Mouse (Mus musculus) Patski (cell line): ENCODE measurements around the gene Mad2l2. TPM values are rescaled to one million over a fixed set of nuclear protein-coding genes. Genes with fewer than 3 reads are reported as not detected.

Source experiments
- ATAC-seq: fragments of 100-300 bp; one replicate; pipeline ENCODE4 v1.8.0; 2021
- CTCF ChIA-PET: fragments of 350-600 bp; sonication (Branson Sonifier 250); formaldehyde crosslinking; loops from one replicate; lab custom pipeline; 2022; ENCODE audit warnings: inconsistent platforms; lab: Charles Lee
- POLR2A ChIA-PET: fragments of 350-600 bp; sonication (Branson Sonifier 250); formaldehyde crosslinking; loops from one replicate; lab custom pipeline; 2022; ENCODE audit warnings: antibody characterized with exemption, inconsistent platforms; lab: Charles Lee
- DNase-seq: peaks from one replicate; pipeline ENCODE4 v3.0.0-alpha.2; 2011; ENCODE audit warnings: low read depth, low spot score
- H3K27me3 ChIP-seq: fragments of 371-371 bp; one replicate; pipeline ENCODE4 v1.5.1; 2021
- CTCF ChIP-seq: fragments of 100-300 bp; IDR thresholded peaks from one replicate; pipeline ENCODE4 v1.5.1; 2021
- in situ Hi-C: fragments of 300-500 bp; cut with MboI; formaldehyde crosslinking; loops from 3 replicates; pipeline ENCODE4 v1.11.1; 2018; ENCODE audit warnings: low pct_unique_long_range_greater_than_20kb, mixed read lengths
- polyA plus RNA-seq: library from polyadenylated mRNA; unstranded; gene quantifications from one replicate; pipeline ENCODE4 v1.2.3, GENCODE M21; 2021

The Mad2l2 gene
- polyA plus RNA-seq, 1 experiment from 2014 or later: 46.0 TPM

- no peak for DNase-seq
- no peaks in the 10 kb centered on the region for H3K27me3 ChIP-seq
- in situ Hi-C loops: loop anchor here (5.0 kb wide), 1 partner anchor 35 kb away; no protein-coding TSS in a partner anchor
- CTCF ChIA-PET: interaction anchor here (1.2 to 5.2 kb wide), 3 partner anchors 13 to 48 kb away, joined by 3 to 42 read pairs (median 13); no protein-coding TSS in a partner anchor
- no peak for ATAC-seq
- POLR2A ChIA-PET: no interaction called here
- TF ChIP-seq CTCF: no peak
These were observed 22.4 kb downstream of the Mad2l2 start for GRCm38 (mm10) chr4:148152547-148152946.

DNA sequence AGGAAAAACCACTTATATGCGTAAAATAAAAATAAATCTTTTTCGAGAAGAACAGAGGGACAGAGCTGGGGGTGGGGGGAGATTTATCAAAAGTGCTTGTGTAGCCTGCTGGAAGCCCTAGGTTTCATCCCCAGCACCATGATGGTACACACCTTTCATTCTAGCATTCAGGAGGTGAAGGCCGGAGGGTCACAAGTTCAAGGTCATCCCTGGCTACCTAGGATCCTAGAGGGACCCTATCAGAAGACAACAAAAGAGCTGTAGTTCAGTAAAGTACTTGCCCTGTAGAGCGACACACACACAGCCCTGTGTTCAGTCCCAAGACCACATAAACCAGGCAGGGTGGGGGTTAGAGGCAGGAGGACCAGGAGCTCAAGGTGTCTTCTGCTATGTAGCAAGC, 23.8 kb downstream of the Mad2l2 start:
- DNase-seq: no peak
- POLR2A ChIA-PET: interaction anchor here (1.0 kb wide), 1 partner anchor 14 kb away, joined by 7 read pairs; no protein-coding TSS in a partner anchor
- in situ Hi-C loops: loop anchor here (5.0 kb wide), 1 partner anchor 37 kb away; no protein-coding TSS in a partner anchor
- no peaks in the 10 kb centered on the region for H3K27me3 ChIP-seq
- CTCF ChIA-PET: interaction anchor here (1.2 to 3.5 kb wide), 4 partner anchors 10 to 16 kb away, joined by 3 to 21 read pairs (median 10); no protein-coding TSS in a partner anchor
- no peak for ATAC-seq
- TF ChIP-seq CTCF: no peak

DNA sequence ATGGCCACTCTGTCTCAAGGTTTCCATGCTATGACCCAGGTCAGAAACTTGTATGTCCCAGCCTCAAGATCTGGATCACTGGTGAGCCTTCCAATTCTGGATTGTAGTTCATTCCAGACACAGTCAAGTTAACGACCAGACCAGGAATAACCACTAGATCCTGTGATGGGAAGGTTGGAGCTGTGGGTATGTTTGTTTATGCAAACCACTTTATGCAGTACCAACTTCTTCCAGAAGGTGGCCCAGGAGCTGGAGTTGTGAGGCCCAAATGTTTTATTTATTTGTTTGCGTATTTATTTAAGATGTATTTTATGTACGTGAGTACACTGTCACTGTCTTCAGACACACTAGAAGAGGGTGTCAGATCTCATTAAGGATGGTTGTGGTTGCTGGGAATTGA, 24.8 kb downstream of the Mad2l2 start:
- ATAC-seq: no peak
- in situ Hi-C loops: loop anchor here (5.0 kb wide), 1 partner anchor 38 kb away; no protein-coding TSS in a partner anchor
- H3K27me3 ChIP-seq: no peaks in the 10 kb centered on the region
- POLR2A ChIA-PET: no interaction called here
- no peak for TF ChIP-seq CTCF
- CTCF ChIA-PET: interaction anchor here (1.2 to 3.5 kb wide), 5 partner anchors 10 to 15 kb away, joined by 3 to 21 read pairs (median 5); no protein-coding TSS in a partner anchor
- no peak for DNase-seq

DNA sequence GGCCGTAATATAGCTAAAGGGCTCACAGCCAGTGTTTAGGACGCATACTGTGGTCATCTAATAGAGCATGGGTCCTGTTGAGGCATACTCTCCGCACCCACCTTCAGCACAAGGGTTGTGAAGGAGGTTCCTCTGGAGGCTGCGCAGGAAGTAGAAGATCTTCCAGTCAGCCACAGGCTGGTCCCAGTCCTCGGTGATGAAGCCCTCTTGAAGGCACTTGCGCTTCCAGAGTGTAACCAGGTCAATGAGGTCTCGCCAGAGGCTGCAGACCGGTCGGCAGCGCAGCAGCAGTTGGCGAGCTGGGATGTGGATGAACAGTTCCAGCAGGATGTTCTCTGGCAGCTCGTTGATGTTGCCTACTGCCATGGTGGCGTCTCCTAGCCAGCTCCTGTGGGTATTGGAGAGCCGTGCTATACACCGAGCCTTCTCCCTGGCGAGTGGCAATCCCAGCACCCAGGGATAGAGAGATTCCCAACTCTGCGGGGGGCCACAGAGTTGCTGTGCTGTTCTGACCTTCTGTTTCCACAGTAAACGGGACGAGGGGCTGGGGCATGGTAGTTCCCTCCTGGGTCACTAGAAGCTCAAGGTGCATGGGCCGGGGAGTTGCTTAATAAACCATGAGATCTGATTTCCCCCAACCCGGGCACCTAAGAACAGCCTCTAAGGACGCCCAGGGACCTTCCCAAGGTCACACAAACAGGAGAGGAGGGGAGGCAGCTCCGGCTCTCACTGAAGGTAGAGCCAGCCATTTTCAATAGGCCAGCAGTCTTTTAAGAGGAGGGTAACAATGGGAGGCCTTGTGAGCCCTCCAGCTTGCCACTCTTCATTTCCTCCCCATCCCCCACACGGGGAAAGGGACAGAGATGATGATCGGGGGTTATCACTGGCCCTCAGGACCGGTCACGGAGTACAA, 28.5 kb downstream of the Mad2l2 start:
- POLR2A ChIA-PET: interaction anchor here (1.1 kb wide), 1 partner anchor 17 kb away, joined by 3 read pairs; no protein-coding TSS in a partner anchor
- DNase-seq: no peak

DNA sequence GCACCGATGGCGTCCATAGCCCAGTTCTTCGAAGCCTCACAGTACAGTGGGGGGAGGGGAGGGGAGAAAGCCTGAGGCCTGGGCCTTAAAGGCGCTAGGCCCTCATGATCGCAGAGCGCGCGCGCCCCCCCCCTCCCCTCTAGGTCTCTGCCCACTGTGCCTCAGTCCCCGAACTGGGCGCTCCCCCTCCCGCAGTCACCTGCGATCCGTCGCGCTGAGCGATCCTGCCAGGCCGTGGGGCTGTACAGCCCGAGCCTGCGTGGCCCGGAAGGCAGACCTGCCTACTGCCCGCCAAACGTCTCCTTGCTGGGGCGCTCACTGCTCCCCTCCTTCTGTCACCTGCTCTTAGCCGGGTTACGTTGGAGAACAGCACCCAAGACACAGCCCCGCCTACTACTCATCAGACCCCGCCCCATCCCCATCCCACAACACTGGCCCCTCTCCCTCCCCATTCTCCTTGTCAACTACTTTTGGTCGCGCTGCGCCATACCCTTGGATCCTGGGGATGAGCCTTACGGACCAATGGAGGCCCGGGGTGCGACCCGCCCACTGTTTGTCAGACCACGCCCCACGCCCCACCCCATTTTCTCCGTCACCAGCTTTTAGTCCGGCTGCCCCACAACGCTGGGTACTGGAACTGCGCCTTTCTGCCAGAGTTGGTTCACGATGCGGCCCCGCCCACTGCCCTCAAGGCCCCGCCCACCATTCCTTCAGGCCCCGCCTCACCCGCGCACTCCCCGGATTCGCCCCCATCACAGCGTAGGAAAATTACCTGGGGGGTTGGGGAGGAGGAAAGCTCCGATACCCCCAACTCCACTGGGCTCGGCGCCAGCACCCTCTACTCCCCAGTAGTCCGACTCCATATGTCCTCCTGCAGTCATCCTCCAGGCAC, 29.6 kb downstream of the Mad2l2 start:
- DNase-seq (peak; percentile 86), ATAC-seq (peak; percentile 86)
- CTCF ChIA-PET: interaction anchor here (1.1 to 1.9 kb wide), 3 partner anchors 20 to 45 kb away, joined by 3 to 7 read pairs (median 6); no protein-coding TSS in a partner anchor
- H3K27me3 ChIP-seq: no peaks in the 10 kb centered on the region
- POLR2A ChIA-PET: interaction anchor here (0.7 to 1.2 kb wide), 2 partner anchors 58 to 418 kb away, joined by 3 read pairs; no protein-coding TSS in a partner anchor
- no peak for TF ChIP-seq CTCF
- in situ Hi-C loops: no loop called here

More for the DNA sequence above, 28.5 kb downstream of the Mad2l2 start:
- in situ Hi-C loops: no loop called here
- CTCF ChIA-PET: interaction anchor here (1.4 to 2.0 kb wide), 3 partner anchors 8 to 43 kb away, joined by 4 to 6 read pairs (median 6); no protein-coding TSS in a partner anchor
- no peaks in the 10 kb centered on the region for H3K27me3 ChIP-seq
- no peak for TF ChIP-seq CTCF
- no peak for ATAC-seq

DNA sequence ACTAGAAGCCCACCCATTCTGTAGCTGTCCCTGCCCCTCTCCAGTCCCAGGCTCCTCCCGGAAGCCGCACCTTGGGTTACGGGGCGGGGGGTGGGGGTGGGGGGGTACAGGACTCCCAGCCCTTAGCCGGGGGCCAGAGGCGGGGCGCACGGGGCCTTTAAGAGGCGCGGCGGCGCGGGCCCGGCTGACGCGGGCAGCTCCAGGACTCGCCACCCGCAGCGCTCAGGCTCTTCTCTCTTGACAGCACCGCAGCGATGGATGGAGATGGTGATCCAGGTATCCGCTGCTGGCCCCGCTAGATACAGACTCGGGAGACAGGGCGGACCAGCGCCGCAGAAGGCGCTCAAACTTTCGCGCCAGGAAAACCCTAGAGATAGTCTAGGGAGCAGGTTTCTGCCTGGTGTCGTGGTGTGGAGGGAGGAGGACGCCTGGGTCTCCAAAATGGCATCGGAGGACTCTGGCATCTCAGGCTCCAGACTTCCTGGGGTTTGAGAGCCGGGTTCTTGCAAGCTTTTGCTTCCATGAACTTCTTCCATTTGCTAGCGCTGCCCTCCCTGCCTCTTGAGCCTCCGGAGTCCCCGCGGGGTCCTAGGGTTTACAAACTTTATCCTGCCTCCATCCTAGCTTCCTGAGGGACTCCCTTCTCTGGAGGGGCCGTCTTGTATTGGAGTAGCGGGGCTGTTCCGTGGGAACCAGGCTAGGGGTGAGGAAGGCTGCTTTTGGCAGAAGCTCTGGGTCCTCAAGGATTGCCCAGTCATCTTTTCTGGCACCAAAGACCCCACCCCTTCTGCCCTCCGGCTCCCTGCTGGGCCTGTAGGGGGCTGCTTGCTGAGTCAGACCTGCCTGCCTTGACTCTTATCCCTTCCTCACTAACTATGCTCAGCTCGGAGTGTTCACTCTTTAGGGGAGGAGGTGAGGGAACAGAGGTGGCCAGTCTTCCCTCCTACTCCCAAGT, 30.5 kb downstream of the Mad2l2 start, which contains the start of the genes Fbxo44 and Fbxo2:
Gene Fbxo44, minus strand, starts transcription at position 47 of the 955 bp plus-strand sequence.
Gene Fbxo2, plus strand, starts transcription at position 186 of the 955 bp plus-strand sequence.
- TF ChIP-seq CTCF: no peak
- in situ Hi-C loops: no loop called here
- ATAC-seq: peak; percentile 44
- CTCF ChIA-PET: interaction anchor here (1.1 to 1.9 kb wide), 2 partner anchors 21 to 46 kb away, joined by 3 to 7 read pairs; no protein-coding TSS in a partner anchor
- POLR2A ChIA-PET: interaction anchor here (0.7 to 1.2 kb wide), 2 partner anchors 59 to 417 kb away, joined by 3 read pairs; no protein-coding TSS in a partner anchor
- no peak for DNase-seq
- H3K27me3 ChIP-seq: no peaks in the 10 kb centered on the region

- POLR2A ChIA-PET: no interaction called here
- CTCF ChIA-PET: interaction anchor here (0.9 to 4.0 kb wide), 5 partner anchors 24 to 60 kb away, joined by 3 to 22 read pairs (median 6); no protein-coding TSS in a partner anchor
These were observed 33.8 kb downstream of the Mad2l2 start for GRCm38 (mm10) chr4:148164002-148164439.

DNA sequence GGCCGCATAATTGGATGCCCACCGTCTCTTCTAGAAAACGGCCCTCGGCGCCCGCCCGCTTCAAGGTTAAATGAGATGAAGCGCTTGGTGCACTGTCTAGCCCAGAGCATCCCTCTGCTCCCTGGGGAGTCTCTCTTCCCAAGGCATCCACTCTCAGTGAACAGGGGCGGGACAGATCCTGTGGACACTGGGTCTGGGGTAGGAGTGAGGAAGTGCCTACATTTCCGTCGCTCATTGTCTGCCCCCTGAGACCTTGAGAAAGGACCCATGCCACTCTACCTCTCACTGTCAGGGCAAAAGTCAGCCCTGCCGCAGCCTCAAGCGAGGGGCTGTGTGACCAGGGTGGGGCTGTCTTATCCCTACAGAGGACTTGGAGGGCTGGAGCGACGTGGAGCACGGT, 34.3 kb downstream of the Mad2l2 start:
- in situ Hi-C loops: no loop called here
- no peak for TF ChIP-seq CTCF
- DNase-seq (no peak), ATAC-seq (no peak)
- no peaks in the 10 kb centered on the region for H3K27me3 ChIP-seq
- CTCF ChIA-PET: interaction anchor here (0.9 to 4.0 kb wide), 7 partner anchors 9 to 64 kb away, joined by 3 to 22 read pairs (median 4); no protein-coding TSS in a partner anchor
- POLR2A ChIA-PET: interaction anchor here (0.8 kb wide), 2 partner anchors 16 to 43 kb away, joined by 3 read pairs; no protein-coding TSS in a partner anchor

More at GRCm38 (mm10) chr4:148164002-148164439, 33.8 kb downstream of the Mad2l2 start:
- no peak for DNase-seq
- ATAC-seq: peak; percentile 34
- H3K27me3 ChIP-seq: no peaks in the 10 kb centered on the region
- in situ Hi-C loops: no loop called here
- TF ChIP-seq CTCF: no peak
